Mouse (Mus musculus) spleen, adult 2 months (tissue): ENCODE results near the gene Lpp. TPM values are rescaled to one million over a fixed set of nuclear protein-coding genes. Genes with fewer than 3 reads are reported as not detected.

ENCODE experiments used
- DNase-seq, 2 experiments: peaks; one replicate each; pipeline versions ENCODE4 v3.0.0 to v3.0.0-alpha.2; 2012 to 2021; ENCODE audit warnings: low spot score in 2 of 2, low read depth in 1 of 2
- H3K27ac ChIP-seq: fragments of 200-500 bp; 2 replicates; pipeline ENCODE4 v1.5.1; 2012; ENCODE audit warnings: low read length, inconsistent platforms; ENCODE audit not compliant: insufficient read depth
- H3K27me3 ChIP-seq: fragments of 200-500 bp; 2 replicates; pipeline ENCODE4 v1.6.1; 2012; ENCODE audit warnings: mild to moderate bottlenecking, moderate library complexity, low read length, inconsistent platforms; ENCODE audit not compliant: control insufficient read depth, insufficient read depth
- H3K36me3 ChIP-seq: fragments of 200-500 bp; 2 replicates; pipeline ENCODE4 v1.6.1; 2012; ENCODE audit warnings: mild to moderate bottlenecking, low read length, inconsistent platforms; ENCODE audit not compliant: control insufficient read depth, insufficient read depth
- H3K4me1 ChIP-seq: fragments of 200-500 bp; 2 replicates; pipeline ENCODE4 v1.6.1; 2011; ENCODE audit warnings: inconsistent platforms; ENCODE audit not compliant: control insufficient read depth, insufficient read depth, insufficient read length
- H3K4me3 ChIP-seq: fragments of 200-500 bp; 2 replicates; pipeline ENCODE4 v1.5.1; 2011; ENCODE audit warnings: mild to moderate bottlenecking, inconsistent platforms; ENCODE audit not compliant: insufficient read depth, insufficient read length; ENCODE audit errors: extremely low read depth
- CTCF ChIP-seq: fragments of 200-500 bp; IDR thresholded peaks from 2 replicates; pipeline ENCODE4 v1.5.1; 2011; ENCODE audit warnings: mild to moderate bottlenecking, inconsistent platforms; ENCODE audit not compliant: insufficient read depth, insufficient read length, insufficient replicate concordance; ENCODE audit errors: extremely low read depth
- POLR2A ChIP-seq: fragments of 200-500 bp; IDR thresholded peaks from 2 replicates; pipeline ENCODE4 v1.6.1; 2011; ENCODE audit warnings: low read depth, low read length, inconsistent platforms
- WGBS: fragments of 180-500 bp; shearing (Covaris S2); methylation state at CpG from one replicate; pipeline ENCODE4 v1.1.7; 2018; 5-methylcytosine and 5-hydroxymethylcytosine counted together
- polyA plus RNA-seq: library from polyadenylated mRNA; depleted of rRNA; stranded (reverse); fragments of >200 nt; gene quantifications from 2 replicates; pipeline ENCODE4 v1.2.3, GENCODE M21; 2012

Gene Lpp
- polyA plus RNA-seq, 1 experiment, result 8.2 TPM

DNA sequence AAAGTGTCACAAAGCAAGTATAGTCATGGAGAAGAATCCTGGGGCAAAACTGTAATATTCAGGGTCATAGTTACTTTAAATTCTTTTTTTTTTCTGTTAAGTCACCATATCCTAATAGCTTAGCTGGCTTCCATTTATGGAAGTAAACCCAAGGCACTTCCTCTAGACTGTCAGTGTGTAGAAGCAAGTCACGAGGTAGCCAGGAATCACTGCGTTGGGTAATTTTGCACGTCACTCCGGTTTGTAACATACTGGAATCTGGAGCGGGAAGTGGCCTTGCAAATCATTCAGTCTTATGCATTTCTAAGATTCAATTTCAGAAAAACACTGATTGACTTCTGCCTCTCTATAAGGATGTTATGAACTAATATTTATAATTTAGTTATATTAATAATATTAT lies 232.3 kb downstream of the Lpp start:
- Histone ChIP-seq H3K27ac (0 out of 2 replicates have a peak overlapping the region, but pooled peaks have one; percentile 12), H3K36me3 (no peaks in the 10 kb centered on the region), H3K4me3 (no peak overlapping the region), H3K27me3 (no peaks in the 10 kb centered on the region), H3K4me1 (peaks cover 37% of the 10 kb centered on the region)
- WGBS, result 67% methylated on average over 5 of the region's 5 CpGs
- TF ChIP-seq CTCF (no peak), POLR2A (no peak)
- no peak for DNase-seq

DNA sequence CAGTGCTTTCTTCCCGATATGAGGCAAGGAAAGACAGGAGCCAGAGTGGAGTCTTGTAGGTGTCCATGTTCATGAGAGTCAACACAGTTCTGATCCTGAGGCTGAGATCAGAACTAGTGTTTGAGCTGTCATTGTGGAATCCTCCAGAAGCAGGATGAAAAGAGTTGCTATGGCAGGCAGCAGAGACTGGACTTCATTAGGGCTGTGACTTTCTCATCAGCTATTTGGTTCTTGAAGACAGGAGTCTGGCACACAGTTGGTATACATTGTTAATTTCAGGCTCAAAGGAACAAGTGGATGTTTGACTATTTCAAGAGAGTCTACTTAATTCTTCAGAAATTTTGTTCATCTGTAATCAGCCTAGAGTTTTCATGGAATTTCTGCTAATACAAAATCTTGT lies 235.5 kb downstream of the Lpp start:
- H3K4me3 ChIP-seq, result no peak overlapping the region
- H3K4me1 ChIP-seq, result peaks cover 32% of the 10 kb centered on the region
- H3K36me3 ChIP-seq, result no peaks in the 10 kb centered on the region
- 78% methylated on average over 1 of the region's 1 CpGs for WGBS
- TF ChIP-seq POLR2A (no peak), CTCF (no peak)
- no peak for DNase-seq
- H3K27ac ChIP-seq, result peak overlapping the region; percentile 83
- no peaks in the 10 kb centered on the region for H3K27me3 ChIP-seq

DNA sequence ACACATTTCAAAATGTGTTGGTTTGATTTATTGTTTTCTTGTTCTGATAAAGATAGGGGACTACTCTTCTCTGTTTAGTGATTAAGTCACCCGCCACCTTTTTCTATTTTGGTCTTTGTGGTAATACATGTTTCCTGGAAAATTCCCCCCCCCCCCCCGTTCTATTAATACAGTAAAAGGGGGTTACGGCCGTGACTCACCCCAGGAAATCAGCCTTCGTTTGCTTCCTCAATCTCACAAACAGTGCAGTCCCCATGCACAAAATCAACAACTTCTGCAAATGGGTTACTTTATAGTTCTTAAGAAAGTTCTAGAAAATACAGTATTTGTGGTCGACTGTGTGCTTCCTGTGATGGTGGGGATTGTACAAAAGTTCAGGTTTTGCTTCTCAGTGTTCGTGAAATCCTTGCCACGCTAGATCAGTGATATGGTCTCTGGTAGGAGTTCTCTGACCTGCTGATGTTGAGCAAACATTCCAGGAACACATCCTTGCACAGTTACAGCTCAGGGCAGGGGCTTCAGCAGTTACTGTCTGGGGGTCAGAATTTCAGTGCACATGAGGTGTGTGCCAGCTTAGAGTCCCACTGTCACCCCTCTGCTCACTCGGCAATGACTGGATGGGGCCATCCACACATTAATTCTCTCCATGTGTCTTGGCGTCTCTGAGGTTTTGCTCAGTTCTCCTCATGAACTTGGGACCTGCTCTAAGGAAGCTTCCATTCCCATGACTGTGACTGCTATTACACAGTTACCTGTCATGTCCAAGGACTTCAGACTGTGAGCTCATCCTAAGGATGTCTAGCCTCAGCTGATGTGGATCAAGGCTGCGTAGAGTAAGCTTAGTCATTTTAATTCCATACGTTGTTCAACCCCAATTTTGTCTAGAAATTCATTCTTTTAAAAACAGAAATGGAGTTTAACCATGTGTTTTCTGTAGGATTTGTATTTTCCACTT lies 236.2 kb downstream of the Lpp start:
- WGBS, result 20% methylated on average over 12 of the region's 12 CpGs
- no peaks in the 10 kb centered on the region for H3K36me3 ChIP-seq
- peak overlapping the region; percentile 91 for H3K27ac ChIP-seq
- TF ChIP-seq POLR2A (no peak), CTCF (no peak)
- peaks cover 29% of the 10 kb centered on the region for H3K4me1 ChIP-seq
- H3K4me3 ChIP-seq, result no peak overlapping the region
- peak; percentile 56 to 90 for DNase-seq
- no peaks in the 10 kb centered on the region for H3K27me3 ChIP-seq

DNA sequence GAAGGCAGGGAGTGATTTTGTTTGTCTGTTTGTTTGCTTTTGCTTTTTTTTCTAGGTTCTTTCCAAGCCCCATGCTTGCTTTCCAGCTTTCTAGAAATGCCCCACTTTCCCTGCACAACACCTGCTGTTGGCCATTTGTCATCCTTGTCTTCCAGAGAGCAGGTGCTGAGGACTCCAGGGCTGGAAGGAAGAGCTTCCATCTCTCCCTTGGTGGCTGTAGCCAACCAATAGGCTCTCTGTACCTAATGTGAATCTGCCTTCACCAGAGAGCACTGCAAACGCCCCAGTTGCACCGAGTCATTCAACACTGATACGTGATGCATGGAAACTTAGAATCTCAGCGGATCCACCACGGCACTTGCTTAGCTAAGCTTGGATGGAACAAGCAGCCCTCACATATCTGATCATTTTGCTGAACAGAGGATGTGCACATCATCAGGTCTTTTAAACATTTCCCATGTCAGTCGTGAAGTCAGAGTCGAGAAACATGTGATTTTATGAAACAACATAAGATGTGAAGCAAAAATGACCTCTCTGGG lies 242.1 kb downstream of the Lpp start:
- peaks cover 11% of the 10 kb centered on the region for H3K4me1 ChIP-seq
- no peak overlapping the region for H3K27ac ChIP-seq
- no peaks in the 10 kb centered on the region for H3K36me3 ChIP-seq
- no peak for DNase-seq
- TF ChIP-seq CTCF (no peak), POLR2A (no peak)
- WGBS, result 84% methylated on average over 7 of the region's 7 CpGs
- H3K27me3 ChIP-seq, result no peaks in the 10 kb centered on the region
- H3K4me3 ChIP-seq, result no peak overlapping the region

DNA sequence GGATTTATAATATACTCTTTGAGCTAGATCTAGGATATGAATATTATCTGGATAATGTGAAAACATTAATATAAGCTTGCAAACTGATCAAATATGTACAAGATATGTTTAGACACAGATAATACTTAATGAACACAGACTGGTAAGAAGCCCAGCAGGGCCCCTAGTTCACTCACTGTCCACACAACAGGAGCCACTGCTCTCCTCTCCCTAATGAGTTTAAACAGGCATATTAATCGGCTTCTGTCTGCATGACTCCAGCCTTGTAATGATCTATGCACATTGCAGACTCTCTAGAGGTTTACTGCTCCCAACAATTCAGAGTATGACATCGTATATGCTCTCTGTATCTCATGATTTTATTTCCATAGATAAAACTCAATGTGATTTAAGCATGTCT lies 243.6 kb downstream of the Lpp start:
- H3K27me3 ChIP-seq, result no peaks in the 10 kb centered on the region
- no peak overlapping the region for H3K4me3 ChIP-seq
- TF ChIP-seq CTCF (no peak), POLR2A (no peak)
- 92% methylated on average over 2 of the region's 2 CpGs for WGBS
- H3K36me3 ChIP-seq, result no peaks in the 10 kb centered on the region
- no peak for DNase-seq
- no peak overlapping the region for H3K27ac ChIP-seq
- peaks cover 21% of the 10 kb centered on the region for H3K4me1 ChIP-seq

DNA sequence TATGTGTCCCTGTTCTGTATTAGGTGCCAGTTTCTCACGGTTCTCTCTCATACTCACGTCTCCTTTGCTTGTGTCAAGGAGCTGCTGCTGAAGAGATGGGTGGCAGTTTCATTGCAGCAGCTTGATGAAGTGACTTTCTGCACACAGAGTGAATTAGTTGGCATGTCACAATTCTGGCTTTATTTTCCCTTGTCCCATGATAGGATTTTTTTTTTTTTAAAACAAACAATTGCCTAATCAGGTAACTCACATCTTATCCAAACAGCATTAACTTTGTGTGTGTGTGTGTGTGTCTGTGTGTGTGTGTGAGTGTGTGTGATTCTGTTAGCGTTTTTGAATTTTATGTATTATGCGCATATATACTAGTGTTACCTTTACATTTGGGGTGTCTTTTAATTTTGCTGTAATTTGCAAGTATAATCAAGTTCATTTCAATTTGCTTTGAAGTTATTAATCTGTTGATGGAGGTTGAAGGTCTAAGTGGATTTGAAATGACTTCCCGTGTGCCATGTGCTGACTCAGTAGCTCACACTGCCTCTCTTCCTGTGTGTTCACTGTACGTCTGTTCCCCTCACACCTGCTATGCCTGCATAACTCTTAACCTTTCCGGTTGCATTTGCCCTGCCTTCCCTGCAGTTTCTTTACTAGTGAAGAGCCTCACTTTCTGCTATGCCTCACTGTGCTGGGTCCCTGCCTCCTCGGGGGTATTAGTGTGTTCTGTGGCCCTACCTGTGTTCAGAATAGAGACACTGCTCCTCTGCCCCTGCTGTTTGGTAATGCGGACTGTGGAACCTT lies 247.9 kb downstream of the Lpp start:
- no peak overlapping the region for H3K4me3 ChIP-seq
- no peaks in the 10 kb centered on the region for H3K27me3 ChIP-seq
- peak in 1 of 2 experiments; percentile 29 for DNase-seq
- TF ChIP-seq CTCF (no peak), POLR2A (no peak)
- no peak overlapping the region for H3K27ac ChIP-seq
- H3K36me3 ChIP-seq, result no peaks in the 10 kb centered on the region
- H3K4me1 ChIP-seq, result peaks cover 28% of the 10 kb centered on the region
- WGBS, result 57% methylated on average over 9 of the region's 9 CpGs
